Mouse (Mus musculus): ENCODE results near the gene Vwa2.

Vwa2 gene

DNA sequence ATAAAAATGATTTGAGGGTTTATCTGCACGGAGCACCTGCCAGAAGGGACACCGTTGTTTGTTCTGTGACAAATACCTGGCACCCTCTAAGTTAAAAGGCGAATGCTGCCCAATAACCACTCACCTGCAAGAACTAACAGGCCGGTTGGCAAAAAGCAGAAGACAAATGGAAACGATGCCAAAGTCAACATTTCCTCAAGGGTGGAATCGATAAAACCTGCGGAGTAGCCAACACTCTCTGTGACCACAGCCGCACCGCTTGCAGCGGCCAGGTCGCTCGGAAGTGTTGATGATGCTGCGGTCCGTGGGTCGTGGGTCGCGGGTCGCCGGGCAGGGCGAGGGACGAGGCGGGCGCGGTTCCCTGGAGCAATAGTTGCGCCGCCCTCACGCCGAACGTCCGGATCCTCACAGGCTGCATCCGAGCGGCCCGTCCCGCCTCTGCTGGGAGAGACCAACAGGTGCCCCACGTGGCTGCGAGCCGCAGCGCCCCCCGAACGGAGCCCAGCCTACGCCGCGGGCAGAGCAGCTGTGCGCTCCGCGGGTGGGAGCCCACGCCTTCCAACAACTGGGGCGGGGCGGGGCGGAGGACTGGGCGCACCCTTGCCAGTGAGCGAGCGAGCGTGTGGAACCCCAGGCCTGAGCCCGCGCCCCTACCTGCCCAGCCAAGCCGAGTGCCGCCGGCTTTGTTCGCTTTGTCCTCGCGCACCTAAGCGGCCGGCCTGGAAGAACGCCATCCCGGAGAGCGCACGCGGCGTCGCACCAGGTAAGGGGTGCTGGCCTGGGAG lies at the start of gene Vwa2:
Gene Vwa2 (plus strand): TSS at position 434 of the 785 bp plus-strand sequence.
- DNase-seq (ENCODE audit: low read depth, low spot score) = no peak

DNA sequence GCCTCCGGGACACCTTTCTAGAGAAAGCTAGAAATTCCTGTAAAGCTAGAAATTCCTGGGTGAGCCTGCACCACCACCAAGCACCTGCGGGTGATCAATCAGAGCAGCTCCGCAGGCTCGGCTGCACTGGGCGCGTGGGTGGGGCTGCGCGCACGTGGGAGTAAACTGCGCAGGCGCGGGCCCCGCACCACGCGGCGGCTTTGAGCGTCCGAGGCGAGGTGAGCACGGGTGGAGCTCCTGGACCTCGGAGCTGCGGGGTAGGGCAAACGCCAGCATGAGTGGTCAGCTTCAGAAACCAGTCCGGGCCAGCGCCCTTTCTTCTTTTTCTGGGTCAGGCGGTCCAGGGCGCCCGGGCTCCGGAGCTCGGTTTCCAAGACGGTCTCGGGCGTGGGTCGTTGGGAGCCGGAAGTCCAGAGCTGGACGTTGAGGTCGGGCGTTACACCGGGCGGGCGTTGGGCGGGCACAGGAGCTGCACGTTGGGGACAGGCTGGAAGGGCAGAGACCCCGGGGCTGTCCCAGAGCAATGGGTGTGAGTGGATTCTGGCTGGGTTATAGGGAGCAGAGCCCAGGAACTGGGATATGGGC lies 47.9 kb upstream of the Vwa2 start, which contains the start of gene Tdrd1:
Gene Tdrd1 (plus strand): TSS at position 163 of the 585 bp plus-strand sequence.
- no peak for DNase-seq (ENCODE audit: low read depth, low spot score)

DNA sequence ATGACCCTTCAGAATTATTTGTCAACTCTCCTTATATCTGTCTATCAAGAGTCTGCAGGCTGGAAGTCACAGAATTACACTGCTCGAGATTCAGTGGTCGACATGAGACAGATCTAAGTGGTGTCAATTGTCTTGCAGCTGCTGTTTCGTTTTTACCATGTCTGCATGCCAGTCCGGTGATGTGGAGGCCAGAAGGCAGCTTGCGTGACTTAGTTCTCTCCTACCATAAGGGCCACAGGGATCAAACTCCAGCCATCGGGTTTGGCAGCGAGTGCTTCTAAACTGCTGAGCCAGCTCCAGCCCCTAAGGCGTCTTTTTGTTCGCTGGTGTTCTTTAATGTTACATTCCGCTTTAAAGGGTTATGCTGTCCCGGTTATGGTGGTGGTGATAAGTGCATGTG lies 45.7 kb upstream of the Vwa2 start:
- no peak for DNase-seq (ENCODE audit: low read depth, low spot score)

DNA sequence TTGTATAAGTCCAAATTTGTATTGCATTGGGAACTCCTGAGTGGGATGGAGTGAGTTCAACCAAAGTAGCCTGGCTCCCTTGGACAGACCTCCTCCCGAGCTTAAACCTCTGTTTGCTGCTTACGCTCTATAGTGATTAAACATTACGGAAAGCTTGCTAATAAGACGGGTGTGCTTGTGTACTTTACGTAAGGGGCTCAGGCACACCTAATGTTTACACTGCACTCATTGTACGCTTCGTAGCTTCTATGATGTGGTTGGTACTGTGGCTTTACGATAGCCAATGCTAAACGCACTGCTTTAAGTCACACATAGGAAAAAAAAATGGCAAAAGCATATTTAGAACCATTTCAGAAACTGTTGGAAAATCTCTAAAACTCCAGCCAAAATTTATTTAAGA lies 44.8 kb upstream of the Vwa2 start:
- no peak for DNase-seq (ENCODE audit: low read depth, low spot score)

DNA sequence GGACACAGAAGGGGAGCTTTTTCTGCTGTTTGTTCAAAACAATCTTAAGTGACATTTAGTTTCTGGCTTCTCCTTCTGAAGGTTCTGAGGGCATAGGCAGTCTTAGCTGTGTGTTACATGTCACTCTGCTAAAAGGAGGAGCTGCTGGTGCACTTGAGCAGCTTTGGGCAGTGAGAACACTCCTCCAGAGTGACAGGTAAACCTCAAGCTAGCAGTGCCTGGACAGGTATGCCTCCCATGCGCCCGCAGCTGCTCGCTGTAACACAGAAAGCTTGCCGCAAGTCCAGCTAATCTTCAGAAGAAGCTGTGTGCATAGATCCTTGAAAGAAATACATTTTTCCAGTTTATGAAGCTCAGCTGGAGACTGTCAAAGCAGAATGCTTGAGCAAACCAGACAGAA lies 43.9 kb upstream of the Vwa2 start:
- no peak for DNase-seq (ENCODE audit: low read depth, low spot score)

DNA sequence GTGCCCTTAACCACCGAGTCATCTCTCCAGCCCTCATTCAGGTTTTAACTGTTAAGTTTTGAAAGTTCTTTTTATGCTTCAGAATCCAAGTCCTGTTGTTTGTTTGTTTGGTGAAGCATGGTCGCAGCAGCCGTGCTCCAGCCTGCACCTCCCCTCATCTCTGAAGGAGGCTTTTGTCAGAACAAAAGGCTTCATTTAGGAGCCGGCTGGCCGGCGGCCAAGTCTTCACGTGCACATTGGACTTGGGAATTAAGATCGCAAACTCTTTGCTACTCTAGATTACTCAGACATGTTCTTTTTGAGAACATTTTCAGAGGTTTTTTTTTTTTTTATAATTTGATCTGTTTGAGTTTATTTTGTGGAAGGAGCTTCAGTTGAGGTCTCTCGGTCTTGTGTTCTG lies 38.7 kb upstream of the Vwa2 start:
- no peak for DNase-seq (ENCODE audit: low read depth, low spot score)

DNA sequence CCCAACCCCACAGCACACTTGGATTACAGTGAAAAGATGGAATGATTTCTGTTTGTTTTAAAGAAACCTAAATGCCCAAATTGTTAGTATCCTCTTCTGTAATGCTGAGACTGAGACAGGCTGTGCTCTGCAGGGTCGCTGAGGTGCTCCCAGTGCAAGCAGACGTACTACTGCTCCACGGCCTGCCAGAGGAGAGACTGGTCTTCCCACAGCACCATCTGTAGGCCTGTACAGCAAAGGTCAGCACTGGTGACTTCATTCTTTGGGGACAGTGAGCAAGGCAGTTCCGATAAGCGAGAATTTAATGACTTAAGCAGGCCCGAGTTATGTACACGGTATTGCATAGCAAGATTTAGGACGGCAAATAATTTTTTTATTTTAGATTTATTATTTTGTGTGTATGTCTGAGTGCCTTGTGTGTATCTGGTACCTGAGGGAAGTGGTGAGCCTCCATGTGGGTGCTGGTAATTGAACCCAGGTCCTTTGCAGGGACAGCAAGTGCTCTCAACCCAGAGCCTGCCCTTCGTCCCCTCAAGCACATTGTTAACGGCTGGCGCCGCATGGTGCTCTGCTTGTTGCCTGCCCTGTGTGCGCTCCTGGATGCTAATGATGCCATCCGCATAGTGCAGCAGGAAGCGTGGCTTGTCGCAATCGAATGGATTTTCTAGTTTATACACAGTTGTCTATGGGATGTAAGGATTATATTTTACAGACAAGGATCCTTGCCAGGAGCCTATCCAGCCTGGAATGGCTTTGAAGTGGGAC lies 34.9 kb upstream of the Vwa2 start:
- DNase-seq (ENCODE audit: low read depth, low spot score) = no peak

DNA sequence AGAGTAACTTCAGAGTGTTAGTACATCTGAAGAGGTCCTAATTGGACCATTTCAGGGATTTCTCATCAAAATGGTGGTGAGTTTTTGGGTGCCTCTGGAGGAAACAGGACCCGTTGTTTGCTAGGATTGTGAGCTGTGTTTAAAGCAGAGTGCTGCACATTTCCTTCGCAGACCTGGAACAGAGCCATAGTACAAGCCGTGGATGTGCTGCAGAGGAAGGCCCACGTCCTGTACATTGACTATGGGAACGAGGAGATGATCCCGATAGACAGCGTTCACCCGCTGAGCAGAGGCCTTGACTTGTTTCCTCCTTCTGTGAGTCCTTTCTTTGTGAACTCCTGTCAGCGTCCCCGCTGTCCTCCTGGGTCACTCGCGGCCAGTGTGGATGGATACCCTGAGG lies 31.1 kb upstream of the Vwa2 start:
- no peak for DNase-seq (ENCODE audit: low read depth, low spot score)

DNA sequence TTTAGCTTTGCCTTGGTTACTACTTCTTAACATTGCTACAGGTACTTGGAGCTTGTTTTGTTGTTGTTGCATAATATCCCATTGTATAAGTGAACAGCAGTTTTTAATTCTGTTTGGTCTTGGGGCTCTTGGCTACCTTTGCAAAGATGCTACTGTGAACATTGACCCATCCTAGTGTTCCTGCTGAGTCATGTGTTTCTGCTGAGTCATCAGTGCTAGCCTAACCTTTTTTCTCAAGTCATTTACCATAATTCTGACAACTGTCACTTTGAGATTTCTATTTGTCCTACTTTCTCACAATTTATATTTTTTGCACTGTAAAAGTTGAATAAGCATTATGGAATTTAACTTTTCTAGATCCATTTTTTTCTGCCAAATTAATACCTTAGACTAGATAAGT lies 21.5 kb upstream of the Vwa2 start:
- no peak for DNase-seq (ENCODE audit: low read depth, low spot score)

DNA sequence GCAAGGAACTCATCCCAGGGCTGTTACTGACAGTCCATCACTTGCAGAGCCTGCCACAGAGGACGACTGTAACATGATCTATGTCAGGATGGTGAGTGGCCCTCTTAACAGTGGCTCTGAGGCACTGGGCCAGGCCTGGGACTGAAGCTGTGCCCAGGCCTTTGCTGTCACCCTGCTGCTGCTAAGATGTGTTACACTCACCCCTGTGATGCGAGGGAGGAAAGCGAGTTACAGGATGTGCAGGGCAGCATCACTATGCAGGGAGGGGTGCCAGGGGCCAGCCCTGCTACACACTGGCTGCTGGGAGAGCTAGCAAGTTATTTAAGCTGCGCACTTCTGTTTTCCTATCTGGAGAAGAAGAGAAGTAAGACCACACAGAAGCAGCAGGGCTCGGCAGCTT lies 17.6 kb upstream of the Vwa2 start:
- no peak for DNase-seq (ENCODE audit: low read depth, low spot score)

DNA sequence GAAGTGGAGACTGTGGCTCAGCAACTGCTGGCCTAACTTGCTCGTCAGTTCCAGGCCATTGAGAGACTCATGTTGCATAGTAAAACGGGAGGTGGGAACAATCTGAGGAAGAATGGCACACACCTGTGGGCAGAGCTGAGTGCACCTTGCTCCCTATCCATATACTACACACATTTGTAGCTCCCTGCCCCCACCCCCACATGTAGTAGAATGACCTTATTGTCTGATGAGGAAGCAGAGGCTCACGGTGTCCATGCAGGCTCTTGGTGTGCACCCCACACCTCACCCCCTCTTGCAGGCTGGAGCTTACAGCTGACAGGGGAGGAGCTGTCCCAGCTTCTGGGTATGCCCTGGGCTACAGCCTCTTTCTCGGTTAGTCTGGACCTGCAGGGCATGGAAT lies 6.3 kb upstream of the Vwa2 start:
- DNase-seq (ENCODE audit: low read depth, low spot score) = no peak

DNA sequence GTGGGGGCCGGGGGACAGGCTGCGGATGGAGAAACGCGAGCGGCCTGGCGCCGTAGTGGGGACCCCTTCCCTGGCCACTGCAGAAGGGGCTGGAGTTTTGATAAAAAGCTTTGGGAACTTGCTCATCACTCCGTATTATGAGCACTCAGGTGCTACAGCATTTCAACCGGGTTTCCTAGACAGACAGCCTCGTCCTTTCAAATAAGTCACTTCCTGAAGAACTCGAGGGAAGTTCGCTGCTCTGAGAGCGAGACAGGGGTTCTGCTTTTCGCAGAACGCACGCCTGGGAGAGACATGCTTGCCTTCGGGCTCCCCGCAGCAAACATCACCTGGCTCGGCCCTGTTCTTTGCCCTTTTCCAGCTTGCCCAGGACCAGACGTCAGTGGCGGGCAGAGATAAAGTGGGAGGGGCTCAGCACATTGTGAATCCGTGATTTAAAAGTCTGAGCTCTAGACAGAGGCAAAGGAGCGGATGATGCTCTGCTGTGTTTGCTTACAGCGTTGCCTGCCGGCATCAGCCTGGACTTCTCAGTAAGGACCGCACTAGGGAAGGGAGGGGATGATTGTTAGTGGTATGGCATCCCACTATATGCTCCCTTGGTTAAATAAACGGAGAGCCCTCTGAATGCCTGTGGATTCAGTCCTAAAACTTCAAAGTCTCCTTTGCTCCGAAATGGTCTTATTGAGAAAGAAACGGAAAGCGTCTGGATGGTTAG lies 709 bp downstream of the Vwa2 start:
- no peak for DNase-seq (ENCODE audit: low read depth, low spot score)

DNA sequence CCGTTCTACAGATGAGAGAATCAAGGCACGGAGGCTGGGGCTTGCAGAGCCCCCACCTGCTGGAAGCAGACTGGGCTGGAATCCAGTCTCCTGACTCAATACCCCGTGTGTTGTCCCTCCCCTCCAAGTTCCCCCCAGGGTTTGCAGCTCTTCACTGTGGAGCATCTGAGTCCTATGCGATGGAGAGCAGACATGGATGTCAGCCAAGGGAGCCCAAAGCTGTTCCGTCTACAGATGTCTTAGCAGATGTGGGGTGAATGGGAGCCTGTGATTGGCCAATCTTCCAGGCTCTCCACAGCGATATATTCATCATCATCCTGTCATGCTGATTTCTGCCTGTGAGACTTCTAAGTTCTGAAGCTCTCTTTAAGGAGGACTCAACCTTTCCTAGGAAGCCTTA lies 3.3 kb downstream of the Vwa2 start:
- DNase-seq (ENCODE audit: low read depth, low spot score) = no peak

DNA sequence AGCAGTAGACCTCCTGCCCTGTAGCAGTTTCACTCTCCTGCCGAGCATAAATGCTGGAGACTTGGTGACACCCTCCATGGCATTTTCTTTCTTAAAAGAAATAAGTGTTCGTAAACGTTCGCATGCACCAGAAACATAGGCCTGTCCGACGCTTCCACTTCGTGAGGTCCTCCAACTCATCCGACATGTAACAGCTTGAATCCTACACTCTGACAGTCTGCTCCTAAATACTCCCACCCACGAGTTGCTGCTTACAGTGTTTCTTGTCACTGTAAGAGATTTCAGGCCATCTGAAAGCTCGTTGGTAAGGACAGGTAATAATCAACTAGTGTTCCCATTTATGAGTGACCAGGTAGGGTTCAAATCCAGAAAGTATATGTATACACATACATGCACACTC lies 13.8 kb downstream of the Vwa2 start:
- DNase-seq (ENCODE audit: low read depth, low spot score) = no peak

DNA sequence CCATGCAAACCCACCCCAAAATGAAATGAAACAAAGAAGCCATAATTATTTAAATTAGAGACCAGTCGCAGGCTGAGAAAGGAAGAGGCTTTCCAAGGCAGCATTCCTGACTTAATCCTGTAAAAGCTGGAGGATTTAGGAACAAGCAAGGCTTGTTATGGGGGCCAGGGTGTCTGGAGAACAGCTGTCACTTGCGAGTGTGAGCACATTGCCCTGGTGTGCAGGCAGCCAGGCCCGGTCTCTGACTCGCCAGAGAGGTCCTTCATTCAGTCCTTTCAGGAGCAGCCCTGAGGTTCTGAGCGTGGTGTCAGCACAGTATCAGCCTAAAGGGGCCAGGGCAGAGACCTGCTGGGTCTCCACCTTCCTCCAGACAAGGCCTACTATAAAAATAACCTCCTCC lies 14.6 kb downstream of the Vwa2 start:
- no peak for DNase-seq (ENCODE audit: low read depth, low spot score)

DNA sequence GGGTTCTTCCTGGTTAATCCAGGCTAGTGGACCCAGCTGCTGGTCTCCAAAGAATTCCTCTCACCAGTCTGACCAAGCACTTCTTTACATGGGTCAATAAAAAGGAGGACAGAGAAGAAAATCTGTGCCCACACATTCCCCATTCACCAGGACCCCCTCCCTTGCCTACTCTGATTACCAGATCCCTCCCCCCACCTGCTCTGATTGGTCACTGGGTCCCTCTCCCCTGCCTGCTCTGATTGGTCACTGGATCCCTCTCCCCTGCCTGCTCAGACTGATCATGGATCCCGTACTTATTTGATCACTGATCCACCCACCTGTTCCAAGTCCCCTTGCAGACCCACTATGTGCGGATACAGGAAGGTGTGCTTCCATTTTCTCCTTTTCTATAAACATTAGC lies 17.4 kb downstream of the Vwa2 start:
- no peak for DNase-seq (ENCODE audit: low read depth, low spot score)

DNA sequence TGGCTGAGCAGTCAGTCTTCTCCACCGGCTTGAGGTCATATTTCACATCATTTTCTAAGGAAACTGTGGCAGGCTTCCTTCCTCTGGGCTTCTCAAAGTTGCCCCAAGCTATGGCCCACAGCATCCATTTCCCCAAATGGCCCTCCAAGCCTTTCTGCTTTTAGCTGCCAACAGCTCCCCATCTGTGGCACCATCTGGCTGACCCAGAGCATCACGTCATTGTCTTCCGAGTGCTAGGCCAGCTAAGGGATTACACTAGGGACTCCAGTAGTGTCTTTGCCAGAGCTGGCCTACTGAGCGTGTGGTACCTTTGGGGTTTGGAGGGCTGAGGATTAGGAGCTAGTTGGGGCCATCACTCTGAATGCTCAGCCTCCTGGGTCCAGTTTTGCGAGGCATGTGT lies 18.5 kb downstream of the Vwa2 start:
- no peak for DNase-seq (ENCODE audit: low read depth, low spot score)

DNA sequence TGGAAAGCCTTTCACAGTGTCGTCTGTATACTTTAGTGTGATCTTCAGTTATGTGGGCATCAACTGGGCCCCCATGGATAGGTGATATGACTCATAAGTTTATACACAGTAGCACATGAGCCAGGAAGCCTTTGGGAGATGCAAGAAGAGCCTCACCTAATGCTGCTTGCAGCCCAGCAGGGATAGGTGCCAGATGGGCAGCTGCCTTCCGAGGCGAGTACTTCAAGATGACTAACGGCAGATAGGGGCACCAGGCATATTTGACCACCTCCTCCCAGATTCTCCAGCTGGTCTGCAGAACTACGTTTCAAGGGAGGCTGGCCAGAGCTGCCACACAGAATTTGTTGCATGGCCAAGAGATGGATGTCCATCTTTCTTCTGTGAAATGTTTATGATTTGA lies 19.3 kb downstream of the Vwa2 start:
- DNase-seq (ENCODE audit: low read depth, low spot score) = no peak

DNA sequence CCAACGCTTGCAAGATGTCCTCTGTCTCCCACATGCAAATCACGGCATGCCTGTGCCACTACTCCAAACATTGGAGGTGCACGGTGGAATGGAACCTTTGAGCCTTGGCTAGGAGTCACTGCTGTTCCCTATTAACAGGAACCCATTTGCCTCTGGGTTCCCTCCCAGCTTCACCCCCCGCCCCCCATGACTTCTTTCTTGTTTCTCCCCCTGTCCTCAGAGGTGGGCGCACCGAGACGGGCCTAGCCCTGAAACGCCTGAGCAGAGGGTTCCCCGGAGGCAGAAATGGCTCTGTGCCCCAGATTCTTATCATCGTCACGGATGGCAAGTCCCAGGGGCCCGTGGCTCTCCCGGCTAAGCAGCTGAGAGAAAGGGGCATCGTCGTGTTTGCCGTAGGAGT lies 23.6 kb downstream of the Vwa2 start:
- no peak for DNase-seq (ENCODE audit: low read depth, low spot score)

DNA sequence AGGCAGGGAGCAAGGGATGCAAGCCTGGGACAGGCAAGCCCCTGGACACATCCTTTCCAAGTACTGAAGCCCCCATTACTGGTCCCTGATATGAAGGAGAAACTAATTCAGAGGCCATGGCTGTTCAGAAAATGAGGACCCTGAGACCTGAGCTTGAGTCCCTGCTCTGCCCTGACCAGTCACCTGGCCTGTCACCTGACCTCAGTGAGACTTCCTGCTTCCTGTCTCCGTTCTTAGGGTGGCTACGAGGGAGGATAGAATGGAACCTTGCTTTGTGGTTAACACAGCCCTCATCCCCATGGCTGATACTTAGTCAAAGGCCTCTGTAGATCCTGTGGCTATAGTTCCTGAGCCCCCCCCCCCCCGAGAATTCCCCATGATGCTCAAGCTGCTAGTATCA lies 30.0 kb downstream of the Vwa2 start:
- DNase-seq (ENCODE audit: low read depth, low spot score) = no peak

DNA sequence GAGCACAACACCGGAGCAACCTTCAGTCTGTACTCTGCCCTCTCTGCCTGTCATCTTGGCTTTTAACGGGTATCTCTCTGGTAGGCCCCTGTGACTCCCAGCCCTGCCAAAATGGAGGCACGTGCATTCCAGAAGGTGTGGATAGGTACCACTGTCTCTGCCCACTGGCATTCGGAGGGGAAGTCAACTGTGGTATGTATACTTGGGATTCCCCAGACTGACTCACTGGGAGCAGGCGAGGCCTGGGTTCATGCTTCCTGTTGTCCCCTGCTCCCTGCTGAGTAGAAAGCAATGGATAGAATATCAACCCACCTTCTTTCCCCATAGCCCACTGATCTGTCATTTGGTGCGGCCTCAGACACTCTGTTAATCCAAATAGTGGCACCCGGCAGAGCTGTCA lies 31.3 kb downstream of the Vwa2 start:
- no peak for DNase-seq (ENCODE audit: low read depth, low spot score)

DNA sequence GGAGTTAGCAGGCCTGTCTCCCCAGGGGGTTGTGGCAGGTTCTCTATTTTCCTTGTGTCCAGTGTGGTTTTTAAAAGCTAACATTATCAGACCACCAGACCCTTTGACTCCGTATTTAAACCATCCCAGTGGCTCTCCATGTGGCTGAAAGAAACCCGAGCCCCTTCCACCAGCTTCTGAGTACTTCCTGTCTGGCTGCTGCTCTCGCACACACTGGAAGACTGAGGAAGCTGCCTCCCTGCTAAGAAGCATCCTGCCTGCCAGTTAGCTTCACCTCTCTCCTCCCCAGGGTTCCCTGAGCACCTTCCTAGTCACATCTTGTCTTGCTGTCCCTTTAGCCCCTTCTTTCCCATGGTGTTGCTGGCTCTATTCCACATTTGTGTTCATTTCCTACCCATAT lies 33.8 kb downstream of the Vwa2 start:
- no peak for DNase-seq (ENCODE audit: low read depth, low spot score)
